Mouse (Mus musculus) stomach, adult 2 months (tissue): ENCODE measurements around the gene Fndc1. TPM values are rescaled to one million over a fixed set of nuclear protein-coding genes. Genes with fewer than 3 reads are reported as not detected.

ENCODE experiments used
- polyA plus RNA-seq: library from polyadenylated mRNA; depleted of rRNA; stranded (reverse); fragments of >200 nt; gene quantifications from 2 replicates; pipeline ENCODE4 v1.2.3, GENCODE M21; 2012; rRNA removed

The Fndc1 gene
- polyA plus RNA-seq, result 11.4 and 12.8 TPM in 2 replicates

DNA sequence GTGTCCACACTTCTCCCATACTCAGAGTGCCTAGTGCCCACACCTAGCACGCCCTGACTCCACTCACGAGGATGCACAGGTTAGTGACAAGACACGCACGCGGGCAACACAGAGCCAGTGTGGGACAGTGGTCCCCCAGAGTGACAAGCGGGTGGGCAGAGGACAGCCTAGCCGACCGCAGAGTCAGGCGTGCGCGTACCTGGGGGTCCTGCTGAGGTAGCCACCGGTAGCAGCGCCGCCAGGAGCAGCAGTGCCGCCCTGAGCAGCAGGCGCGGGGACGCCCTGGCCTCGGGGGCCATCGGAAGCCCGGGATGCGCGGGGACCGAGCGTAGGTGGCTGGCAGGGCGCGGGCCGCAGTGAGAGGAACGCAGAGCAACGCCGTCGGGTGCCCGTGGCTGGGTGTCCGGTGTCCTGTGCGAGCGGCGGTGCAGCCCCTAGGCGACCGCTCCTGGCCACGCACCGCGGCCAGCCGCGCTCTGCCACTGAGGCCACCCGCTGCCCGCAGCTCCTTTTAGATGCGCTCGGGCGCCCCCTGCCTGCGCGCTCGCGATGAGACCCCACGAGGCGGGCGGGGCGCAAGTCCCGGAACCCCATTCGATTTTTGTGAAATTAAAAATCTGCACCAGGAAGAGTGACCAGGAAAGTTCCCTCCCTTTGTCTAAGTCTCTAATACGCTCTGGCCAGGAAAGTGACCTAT is at the start of gene Fndc1:
Fndc1 (minus strand) TSS at position 484 of the 697 bp plus-strand sequence.

Other genes starting within 250 kb of the Fndc1 start
- 0.29 and 0.32 TPM in 2 replicates for gene Tagap, start 98.7 kb upstream of the Fndc1 start, polyA plus RNA-seq
- 42.0 and 89.5 TPM in 2 replicates for gene Rsph3a, start 118.3 kb upstream of the Fndc1 start, polyA plus RNA-seq